Mouse (Mus musculus) C2C12 (cell line): ENCODE measurements at regions not wholly inside any gene's neighbourhood (a gene's known extent, or its start where the extent isn't known, plus 50 kb on each side); places are given as distances from the start of the nearest gene placed in this dataset.

Experiments
- CEBPB ChIP-seq: IDR thresholded peaks from one replicate; pipeline ENCODE4 v1.6.1; 2011; ENCODE audit warnings: low read depth, mild to moderate bottlenecking, control low read depth, moderate library complexity
- CTCF ChIP-seq: IDR thresholded peaks from one replicate; pipeline ENCODE4 v1.5.1; 2011; ENCODE audit not compliant: control insufficient read depth, insufficient read depth, insufficient read length
- MYOD1 ChIP-seq: IDR thresholded peaks from one replicate; pipeline ENCODE4 v1.6.1; 2011; ENCODE audit warnings: low read depth; ENCODE audit not compliant: control insufficient read depth, insufficient read length
- USF1 ChIP-seq: IDR thresholded peaks from one replicate; pipeline ENCODE4 v1.6.1; 2011; ENCODE audit warnings: low read depth, mild to moderate bottlenecking, control low read depth, moderate library complexity

- TF ChIP-seq CEBPB (no peak), CTCF (no peak), MYOD1 (no peak), USF1 (no peak)
These were observed 105.1 kb downstream of the Ifng start for GRCm38 (mm10) chr10:118545966-118546365.
